Mouse (Mus musculus): ENCODE data around the gene Arhgap25. TPM values are rescaled to one million over a fixed set of nuclear protein-coding genes. Genes with fewer than 3 reads are reported as not detected.

The Arhgap25 gene
- polyA plus RNA-seq, 1 experiment from 2014 or later, result 4.4 TPM

DNA sequence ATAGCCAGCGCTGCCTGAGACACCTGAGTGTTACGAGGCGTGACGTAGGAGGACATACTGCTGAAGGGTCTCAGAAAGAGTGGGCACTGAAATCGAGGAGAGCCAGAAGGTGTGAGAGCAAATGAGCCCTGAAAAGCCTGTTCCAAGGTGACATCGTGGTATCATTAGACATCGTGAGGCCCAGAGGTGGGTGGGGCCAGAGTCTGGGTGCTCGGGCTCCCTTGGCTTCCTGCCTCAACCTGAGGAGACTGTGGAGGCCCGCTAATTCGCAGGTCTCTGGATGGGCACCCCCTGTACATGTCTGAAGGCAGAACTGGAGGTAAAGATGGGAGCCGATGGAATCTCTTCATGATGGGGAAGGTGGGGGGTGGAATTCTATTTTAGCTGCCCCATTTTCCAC is 13.2 kb downstream of the Arhgap25 start:
- no peak overlapping the region for H3K4me3 ChIP-seq
- ATAC-seq (ENCODE audit: low FRiP score, low read depth), result no peak
- H3K27ac ChIP-seq, result no peak overlapping the region
- no peak overlapping the region for H3K4me2 ChIP-seq (replicated peaks)
- 0 out of 2 replicates have a peak, but pooled peaks cover 3% of the 10 kb centered on the region for H3K9me3 ChIP-seq
- H3K9ac ChIP-seq, result no peak overlapping the region
- H3K4me1 ChIP-seq, result no peaks in the 10 kb centered on the region
- H3K27me3 ChIP-seq, result no peaks in the 10 kb centered on the region
- whole genome bisulfite sequencing, result 86% methylated on average over 11 of the region's 11 CpGs
- H3K36me3 ChIP-seq, result no peaks in the 10 kb centered on the region

DNA sequence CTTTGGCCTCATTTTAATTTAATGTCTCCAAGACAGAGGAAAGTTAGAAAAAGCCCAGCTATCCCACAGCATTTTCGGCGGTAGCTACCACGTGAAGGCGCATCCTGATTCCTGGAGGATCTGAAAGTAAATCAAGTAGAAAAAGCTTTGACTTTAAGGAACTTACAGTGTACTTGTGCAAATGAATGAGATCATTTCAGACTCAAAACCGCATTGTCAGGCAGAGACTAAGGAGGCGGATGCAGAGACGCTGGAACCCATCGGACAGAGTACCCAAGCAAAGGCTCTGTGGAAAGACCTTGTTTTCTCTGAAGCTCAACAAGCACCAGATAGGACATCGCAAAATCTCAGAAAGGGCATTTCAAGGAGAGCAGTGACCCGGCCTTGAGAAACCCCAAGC is 14.4 kb downstream of the Arhgap25 start:
- H3K36me3 ChIP-seq, result no peaks in the 10 kb centered on the region
- H3K9me3 ChIP-seq, result 0 out of 2 replicates have a peak, but pooled peaks cover 3% of the 10 kb centered on the region
- no peaks in the 10 kb centered on the region for H3K4me1 ChIP-seq
- H3K27ac ChIP-seq, result no peak overlapping the region
- H3K4me2 ChIP-seq (replicated peaks), result no peak overlapping the region
- 95% methylated on average over 10 of the region's 10 CpGs for WGBS
- no peak overlapping the region for H3K4me3 ChIP-seq
- ATAC-seq (ENCODE audit: low FRiP score, low read depth), result no peak
- H3K27me3 ChIP-seq, result no peaks in the 10 kb centered on the region
- H3K9ac ChIP-seq, result no peak overlapping the region

DNA sequence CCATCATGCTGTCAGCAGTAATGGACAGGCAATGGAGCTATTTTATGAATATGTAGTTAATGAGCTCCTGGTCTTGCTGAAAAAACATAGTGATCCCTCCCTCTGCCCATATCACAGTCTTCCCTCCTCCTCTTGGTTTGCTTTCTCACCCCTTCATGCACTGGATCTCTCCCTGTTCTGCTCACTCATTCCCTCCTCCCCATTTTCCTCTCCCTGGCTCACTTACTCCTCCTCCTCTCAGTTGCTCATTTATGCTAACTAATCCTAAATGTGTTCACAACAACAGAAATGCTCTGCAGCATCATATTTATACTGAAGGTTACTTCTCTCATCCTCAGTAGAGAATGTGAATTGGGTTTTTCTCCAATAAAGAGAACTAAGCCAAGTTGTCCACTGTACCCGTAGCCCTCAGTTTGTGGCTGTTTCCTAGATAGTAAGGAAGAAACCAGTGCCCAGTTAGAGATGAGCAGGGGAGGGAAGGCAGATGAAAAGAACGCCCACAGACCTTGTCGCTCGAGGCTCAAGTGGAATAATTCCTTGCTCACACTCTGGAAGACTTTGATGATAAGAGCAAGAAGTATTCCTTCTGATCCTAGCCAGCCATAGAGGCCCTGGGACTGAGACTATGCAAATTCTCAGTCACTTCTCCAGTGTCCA is 15.2 kb downstream of the Arhgap25 start:
- WGBS, result 87% methylated on average over 4 of the region's 4 CpGs
- no peaks in the 10 kb centered on the region for H3K4me1 ChIP-seq
- H3K27ac ChIP-seq, result no peak overlapping the region
- ATAC-seq (ENCODE audit: low FRiP score, low read depth), result no peak
- no peaks in the 10 kb centered on the region for H3K27me3 ChIP-seq
- no peaks in the 10 kb centered on the region for H3K36me3 ChIP-seq
- H3K4me2 ChIP-seq (replicated peaks), result no peak overlapping the region
- H3K4me3 ChIP-seq, result no peak overlapping the region
- H3K9me3 ChIP-seq, result 0 out of 2 replicates have a peak, but pooled peaks cover 3% of the 10 kb centered on the region
- no peak overlapping the region for H3K9ac ChIP-seq

DNA sequence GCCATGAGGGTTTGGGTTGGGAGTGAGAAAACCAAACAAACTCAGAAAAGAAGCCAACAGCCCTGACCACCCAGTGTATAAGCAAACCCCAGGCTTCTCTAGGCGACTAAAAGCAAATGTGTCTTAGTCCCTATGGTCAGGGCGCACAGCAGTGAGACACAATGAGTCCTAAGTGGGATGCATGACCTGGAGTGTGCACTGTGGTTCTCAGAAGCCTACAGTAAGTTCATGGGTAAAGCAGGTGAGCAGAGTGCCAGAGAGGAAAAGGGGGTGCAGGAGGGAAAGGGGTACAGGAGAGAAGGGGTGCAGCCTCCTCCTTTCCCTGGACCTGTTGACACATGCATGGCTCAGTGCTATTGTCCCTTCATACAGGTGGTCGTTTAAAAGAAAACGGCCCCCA is 18.7 kb downstream of the Arhgap25 start:
- H3K27me3 ChIP-seq, result no peaks in the 10 kb centered on the region
- 80% methylated on average over 4 of the region's 4 CpGs for WGBS
- no peak overlapping the region for H3K9ac ChIP-seq
- no peak overlapping the region for H3K27ac ChIP-seq
- H3K9me3 ChIP-seq, result 0 out of 2 replicates have a peak, but pooled peaks cover 3% of the 10 kb centered on the region
- no peaks in the 10 kb centered on the region for H3K4me1 ChIP-seq
- no peak for ATAC-seq (ENCODE audit: low FRiP score, low read depth)
- H3K36me3 ChIP-seq, result no peaks in the 10 kb centered on the region
- no peak overlapping the region for H3K4me3 ChIP-seq
- H3K4me2 ChIP-seq (replicated peaks), result no peak overlapping the region

DNA sequence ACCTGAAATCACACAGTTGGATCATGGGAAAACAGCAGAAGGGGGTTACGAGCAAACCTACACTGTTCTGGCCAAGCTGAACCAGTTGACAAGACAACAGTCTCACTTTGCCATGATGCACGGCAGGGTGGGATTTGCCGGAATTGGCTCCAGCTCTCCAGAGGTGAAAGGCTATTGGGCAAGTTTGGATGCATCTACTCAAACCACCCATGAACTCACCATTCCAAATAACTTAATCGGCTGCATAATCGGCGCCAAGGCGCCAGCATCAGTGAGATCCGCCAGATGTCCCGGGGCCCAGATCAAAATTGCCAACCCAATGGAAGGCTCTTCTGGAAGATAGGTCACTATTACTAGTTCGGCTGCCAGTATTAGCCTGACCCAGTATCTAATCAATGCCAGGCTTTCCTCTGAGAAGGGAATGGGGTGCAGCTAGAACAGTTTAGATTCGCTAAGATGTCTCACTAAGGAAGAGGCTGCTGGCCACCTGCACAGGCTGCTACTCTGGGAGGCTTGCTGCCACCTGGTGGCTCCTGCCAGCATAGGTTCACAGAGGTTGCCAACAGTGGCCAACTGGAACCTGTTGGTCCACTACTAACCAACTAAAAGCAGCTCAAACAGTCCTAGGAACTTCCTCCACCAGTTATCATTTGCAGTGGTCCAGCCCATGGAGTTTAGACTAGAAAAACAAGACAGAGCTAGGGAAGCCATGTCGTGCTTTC is 19.9 kb downstream of the Arhgap25 start:
- Histone ChIP-seq H3K9ac (no peak overlapping the region), H3K9me3 (0 out of 2 replicates have a peak, but pooled peaks cover 3% of the 10 kb centered on the region), H3K27ac (no peak overlapping the region), H3K4me3 (no peak overlapping the region), H3K4me1 (no peaks in the 10 kb centered on the region), H3K27me3 (no peaks in the 10 kb centered on the region), H3K4me2 (replicated peaks) (no peak overlapping the region), H3K36me3 (no peaks in the 10 kb centered on the region)
- no peak for ATAC-seq (ENCODE audit: low FRiP score, low read depth)
- 71% methylated on average over 12 of the region's 12 CpGs for WGBS

DNA sequence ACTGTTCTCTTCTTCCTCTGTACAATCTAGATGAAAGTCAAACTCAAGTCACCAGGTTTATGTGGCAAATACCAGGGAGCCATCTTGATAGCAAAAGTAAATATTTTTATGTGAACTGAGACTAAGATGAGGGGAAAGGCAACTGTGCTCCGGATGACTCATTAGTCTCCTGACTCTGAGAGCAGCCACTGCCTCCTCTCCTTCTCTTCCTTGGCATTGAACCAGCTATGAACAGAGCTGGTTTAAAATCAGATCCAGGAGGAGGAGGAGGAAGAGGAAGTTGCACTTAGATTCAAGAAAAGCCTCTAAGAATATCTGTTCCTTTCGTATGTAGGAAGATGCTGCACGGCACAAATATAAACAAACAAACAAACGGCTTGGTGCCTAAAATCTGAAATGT is 22.1 kb downstream of the Arhgap25 start:
- Histone ChIP-seq H3K27me3 (no peaks in the 10 kb centered on the region), H3K9ac (no peak overlapping the region), H3K4me2 (replicated peaks) (no peak overlapping the region), H3K4me1 (no peaks in the 10 kb centered on the region), H3K9me3 (no peaks in the 10 kb centered on the region), H3K27ac (no peak overlapping the region), H3K36me3 (no peaks in the 10 kb centered on the region), H3K4me3 (no peak overlapping the region)
- ATAC-seq (ENCODE audit: low FRiP score, low read depth), result no peak
- 80% methylated on average over 4 of the region's 4 CpGs for WGBS

DNA sequence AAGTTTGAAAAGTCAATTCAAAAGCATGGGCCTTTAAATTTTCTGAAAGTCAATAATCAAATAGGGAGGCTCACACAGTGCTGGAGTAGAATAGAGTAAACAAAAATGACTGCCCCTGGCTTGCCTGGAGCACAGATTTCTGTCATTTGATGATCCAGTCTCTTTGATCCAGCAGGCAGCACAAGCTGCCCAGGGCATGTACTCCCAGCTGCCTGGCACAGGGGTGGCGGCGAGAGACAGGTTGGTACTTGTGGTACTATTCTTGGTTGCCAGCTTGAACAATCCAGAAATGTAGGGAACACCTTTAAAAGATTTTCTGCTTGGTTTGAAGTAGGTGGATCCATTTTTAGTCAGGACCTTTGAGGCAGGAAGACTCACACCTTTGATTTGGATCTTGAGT is 23.3 kb downstream of the Arhgap25 start:
- 95% methylated on average over 2 of the region's 2 CpGs for WGBS
- H3K4me2 ChIP-seq (replicated peaks), result no peak overlapping the region
- H3K4me3 ChIP-seq, result no peak overlapping the region
- H3K36me3 ChIP-seq, result no peaks in the 10 kb centered on the region
- no peaks in the 10 kb centered on the region for H3K9me3 ChIP-seq
- no peak overlapping the region for H3K9ac ChIP-seq
- no peak for ATAC-seq (ENCODE audit: low FRiP score, low read depth)
- H3K27ac ChIP-seq, result no peak overlapping the region
- H3K27me3 ChIP-seq, result no peaks in the 10 kb centered on the region
- no peaks in the 10 kb centered on the region for H3K4me1 ChIP-seq

DNA sequence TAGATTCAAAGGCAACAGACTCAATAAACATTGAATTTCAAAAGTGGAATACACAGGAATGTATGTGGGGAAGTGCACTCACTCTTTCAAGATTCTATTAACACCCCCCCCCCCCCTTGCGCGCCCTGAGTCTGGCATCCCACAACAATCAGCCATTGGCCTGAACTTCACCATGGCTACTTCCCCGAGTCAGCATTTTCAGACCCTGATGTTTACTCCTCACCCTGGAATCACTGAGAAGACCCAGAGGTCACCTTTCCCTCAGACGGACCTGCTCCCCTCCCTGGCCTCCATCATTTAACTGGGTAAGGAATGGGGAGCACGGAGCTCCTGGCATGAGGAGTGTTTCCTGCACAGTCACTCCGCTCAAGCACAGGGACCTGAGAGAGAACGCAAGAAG is 28.2 kb downstream of the Arhgap25 start:
- Histone ChIP-seq H3K27me3 (no peaks in the 10 kb centered on the region), H3K9me3 (no peaks in the 10 kb centered on the region), H3K27ac (no peak overlapping the region), H3K4me1 (peaks cover 4% of the 10 kb centered on the region), H3K4me2 (replicated peaks) (no peak overlapping the region), H3K4me3 (no peak overlapping the region), H3K9ac (no peak overlapping the region), H3K36me3 (no peaks in the 10 kb centered on the region)
- 78% methylated on average over 7 of the region's 7 CpGs for WGBS
- no peak for ATAC-seq (ENCODE audit: low FRiP score, low read depth)

DNA sequence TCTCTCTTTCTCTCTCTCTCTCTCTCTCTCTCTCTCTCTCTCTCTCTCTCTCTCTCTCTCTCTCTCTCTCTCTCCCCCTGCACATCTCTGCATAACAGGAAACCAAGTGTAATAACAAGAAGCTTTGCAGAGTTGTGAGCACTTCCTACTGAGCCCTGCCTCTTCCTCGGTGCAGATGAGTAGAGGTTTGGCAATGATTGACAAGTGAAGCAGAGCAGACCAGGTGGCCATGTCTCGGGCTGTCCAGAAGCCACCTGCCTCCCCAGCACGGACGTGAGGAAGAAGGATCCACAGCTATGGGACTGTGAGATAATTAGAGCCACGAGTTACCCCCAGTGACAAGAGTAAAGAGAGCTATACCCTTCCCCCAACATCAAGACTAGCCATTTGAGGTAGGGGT is 29.1 kb downstream of the Arhgap25 start:
- no peak overlapping the region for H3K4me3 ChIP-seq
- no peak for ATAC-seq (ENCODE audit: low FRiP score, low read depth)
- H3K27me3 ChIP-seq, result no peaks in the 10 kb centered on the region
- H3K27ac ChIP-seq, result no peak overlapping the region
- 74% methylated on average over 5 of the region's 5 CpGs for WGBS
- no peak overlapping the region for H3K4me2 ChIP-seq (replicated peaks)
- H3K9ac ChIP-seq, result no peak overlapping the region
- peaks cover 5% of the 10 kb centered on the region for H3K4me1 ChIP-seq
- no peaks in the 10 kb centered on the region for H3K9me3 ChIP-seq
- no peaks in the 10 kb centered on the region for H3K36me3 ChIP-seq

DNA sequence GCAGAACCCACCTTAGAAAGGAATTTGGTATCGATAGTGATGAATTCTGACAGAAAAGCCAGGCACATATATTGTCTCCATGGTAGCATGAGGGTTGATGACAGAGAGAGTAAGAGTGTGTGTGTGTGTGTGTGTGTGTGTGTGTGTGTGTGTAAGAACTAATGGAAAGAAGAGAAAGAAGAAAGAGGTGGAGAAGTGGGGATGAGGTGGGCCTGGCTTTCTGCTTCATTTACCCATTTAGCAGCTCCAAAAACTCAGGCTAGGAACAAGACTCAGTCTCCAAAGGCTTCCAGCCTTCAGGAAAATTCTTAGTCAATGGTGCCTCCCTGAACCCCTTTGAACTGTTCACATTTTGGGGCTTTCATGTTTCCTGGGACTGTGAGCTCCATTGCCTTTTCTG is 29.5 kb downstream of the Arhgap25 start:
- Histone ChIP-seq H3K36me3 (no peaks in the 10 kb centered on the region), H3K4me3 (no peak overlapping the region), H3K9me3 (no peaks in the 10 kb centered on the region), H3K27ac (no peak overlapping the region), H3K4me1 (peaks cover 5% of the 10 kb centered on the region), H3K4me2 (replicated peaks) (no peak overlapping the region), H3K9ac (no peak overlapping the region), H3K27me3 (no peaks in the 10 kb centered on the region)
- ATAC-seq (ENCODE audit: low FRiP score, low read depth), result no peak
- WGBS, result 90% methylated on average over 1 of the region's 1 CpGs

DNA sequence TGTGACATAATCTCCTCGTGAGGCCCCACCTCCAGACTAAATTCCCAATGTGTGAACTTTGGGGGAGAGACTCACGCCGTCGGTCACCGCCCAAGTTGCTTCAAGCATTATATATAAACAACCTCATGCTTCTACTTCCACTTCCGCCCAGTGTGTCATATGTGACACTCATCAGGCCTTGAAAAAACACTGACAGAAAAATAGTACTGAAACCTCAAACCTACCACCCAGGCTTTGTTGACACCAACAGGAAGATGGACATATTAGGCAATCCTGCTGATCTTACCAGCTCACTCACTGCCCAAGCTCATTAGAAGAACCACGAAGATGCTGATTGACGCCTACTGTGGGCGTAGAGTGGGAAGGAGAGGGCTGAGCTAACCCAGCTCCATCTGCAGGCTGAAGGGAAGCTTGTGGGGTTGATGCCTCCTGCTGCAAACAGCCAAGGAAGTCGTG is 30.2 kb downstream of the Arhgap25 start:
- Histone ChIP-seq H3K9me3 (no peaks in the 10 kb centered on the region), H3K4me1 (peaks cover 5% of the 10 kb centered on the region), H3K9ac (no peak overlapping the region), H3K4me3 (no peak overlapping the region), H3K27me3 (no peaks in the 10 kb centered on the region), H3K27ac (no peak overlapping the region), H3K4me2 (replicated peaks) (no peak overlapping the region), H3K36me3 (no peaks in the 10 kb centered on the region)
- ATAC-seq (ENCODE audit: low FRiP score, low read depth), result no peak
- 76% methylated on average over 10 of the region's 10 CpGs for WGBS

DNA sequence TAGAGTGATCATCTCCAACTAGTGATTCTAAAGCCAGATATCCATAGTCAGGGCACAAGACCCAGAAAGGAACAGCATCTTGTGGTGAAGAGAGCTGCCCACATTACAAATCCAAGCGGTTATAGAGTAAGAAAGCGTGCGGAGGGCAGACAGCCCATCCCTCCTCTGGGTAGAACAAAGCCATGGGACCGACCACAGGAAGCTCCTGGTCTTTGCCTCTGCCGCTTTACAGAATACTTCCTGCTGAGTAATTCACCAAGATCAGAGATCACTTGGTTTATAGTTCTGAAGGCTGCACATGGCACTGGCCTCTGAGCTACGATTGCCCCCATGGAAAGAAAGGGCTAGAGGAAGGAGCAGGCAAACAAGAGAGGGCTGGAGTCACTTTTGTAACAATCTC is 30.6 kb downstream of the Arhgap25 start:
- H3K27ac ChIP-seq, result no peak overlapping the region
- no peaks in the 10 kb centered on the region for H3K9me3 ChIP-seq
- H3K4me1 ChIP-seq, result peaks cover 5% of the 10 kb centered on the region
- ATAC-seq (ENCODE audit: low FRiP score, low read depth), result no peak
- H3K4me3 ChIP-seq, result no peak overlapping the region
- no peak overlapping the region for H3K9ac ChIP-seq
- no peak overlapping the region for H3K4me2 ChIP-seq (replicated peaks)
- H3K27me3 ChIP-seq, result no peaks in the 10 kb centered on the region
- H3K36me3 ChIP-seq, result no peaks in the 10 kb centered on the region
- 61% methylated on average over 6 of the region's 6 CpGs for WGBS

DNA sequence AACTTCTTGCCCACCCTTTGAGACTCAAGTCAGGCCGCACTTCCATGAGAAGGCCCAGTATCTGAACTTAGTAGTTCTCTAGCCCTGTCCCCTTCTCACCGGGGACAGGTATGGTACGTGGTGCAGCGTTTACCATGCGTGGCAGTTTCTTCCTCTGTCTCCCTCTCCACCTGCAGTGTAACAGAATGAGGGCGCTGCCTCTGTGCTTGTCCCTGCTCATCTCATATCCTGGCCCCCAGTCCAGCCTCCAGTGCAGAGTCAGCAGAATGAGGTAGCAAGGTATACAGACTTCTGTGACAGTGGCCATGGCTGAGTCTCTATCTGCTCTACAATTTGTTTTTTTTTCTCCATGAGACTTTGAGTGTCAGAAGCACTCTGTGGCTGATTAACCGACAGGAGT is 32.4 kb downstream of the Arhgap25 start:
- no peak for ATAC-seq (ENCODE audit: low FRiP score, low read depth)
- Histone ChIP-seq H3K27ac (no peak overlapping the region), H3K27me3 (no peaks in the 10 kb centered on the region), H3K4me3 (no peak overlapping the region), H3K9me3 (no peaks in the 10 kb centered on the region), H3K4me1 (peaks cover 5% of the 10 kb centered on the region), H3K4me2 (replicated peaks) (no peak overlapping the region), H3K36me3 (no peaks in the 10 kb centered on the region), H3K9ac (no peak overlapping the region)
- WGBS, result 88% methylated on average over 7 of the region's 7 CpGs

Measured in limb, embryonic 13.5 days (tissue).